Mouse (Mus musculus) liver, embryonic 14.5 days (tissue): ENCODE measurements around the gene Acsm2. TPM values are rescaled to one million over a fixed set of nuclear protein-coding genes. Genes with fewer than 3 reads are reported as not detected.
"Not testable (repeated sequence)": the region's sequence is repeated elsewhere in the genome, so short reads cannot be mapped to it uniquely, and the experiment has no call there.

Experiments used
- ATAC-seq: fragments of 200-750 bp; cut with Nextera tagmentation; 2 replicates; pipeline ENCODE4 v1.8.0; 2017; ENCODE audit warnings: moderate number of reproducible peaks, mild to moderate bottlenecking, moderate library complexity; ENCODE audit not compliant: insufficient read depth
- DNase-seq, 3 experiments: peaks; one replicate each; pipeline ENCODE4 v3.0.0-alpha.2; 2012 to 2013; ENCODE audit warnings: low read depth in 3 of 3, low spot score in 3 of 3
- H3K27ac ChIP-seq: fragments of 300-500 bp; sonication (generic); 2 replicates; pipeline ENCODE4 v1.5.1; 2014; ENCODE audit warnings: moderate library complexity, mild to moderate bottlenecking, control low read depth, inconsistent platforms
- H3K27me3 ChIP-seq: fragments of 300-500 bp; sonication (generic); 2 replicates; pipeline ENCODE4 v1.6.1; 2014; ENCODE audit warnings: mild to moderate bottlenecking, low read length, moderate library complexity; ENCODE audit not compliant: control insufficient read depth, insufficient read depth
- H3K36me3 ChIP-seq: fragments of 300-500 bp; sonication (generic); replicated peaks from 2 replicates; pipeline ENCODE4 v1.6.1; 2014; ENCODE audit warnings: low read depth; ENCODE audit not compliant: control insufficient read depth, insufficient read depth
- H3K4me1 ChIP-seq, 2 experiments: fragments of 200-500 bp in 1 of 2; fragments of 300-500 bp in 1 of 2; sonication (generic) in 1 of 2; replicated peaks; 2 replicates each; pipeline ENCODE4 v1.6.1; 2012 to 2014; ENCODE audit warnings: antibody characterized with exemption in 1 of 2, inconsistent platforms in 1 of 2, low read length in 1 of 2; ENCODE audit not compliant: control insufficient read depth in 2 of 2, insufficient read depth in 2 of 2
- H3K4me2 ChIP-seq: fragments of 300-500 bp; sonication (generic); 2 replicates; pipeline ENCODE4 v1.6.1; 2014; ENCODE audit warnings: low read depth, mild to moderate bottlenecking, control low read depth, moderate library complexity
- H3K4me3 ChIP-seq, 2 experiments: fragments of 200-500 bp in 1 of 2; fragments of 300-500 bp in 1 of 2; sonication (generic) in 1 of 2; 2 replicates each; pipeline ENCODE4 v1.5.1; 2012 to 2014; ENCODE audit warnings: low read depth in 2 of 2, low read length in 2 of 2, mild to moderate bottlenecking in 2 of 2, control low read depth in 1 of 2, inconsistent platforms in 1 of 2, moderate library complexity in 1 of 2; ENCODE audit not compliant: insufficient read depth in 1 of 2
- H3K9ac ChIP-seq: fragments of 300-500 bp; sonication (generic); replicated peaks from 2 replicates; pipeline ENCODE4 v1.6.1; 2014; ENCODE audit warnings: mild to moderate bottlenecking, control low read depth, moderate library complexity
- H3K9me3 ChIP-seq: fragments of 300-500 bp; sonication (generic); 2 replicates; pipeline ENCODE4 v1.6.1; 2016; ENCODE audit warnings: low read length, mixed read lengths; ENCODE audit not compliant: control insufficient read depth
- CTCF ChIP-seq: IDR thresholded peaks from 2 replicates; pipeline ENCODE4 v1.5.1; 2016; ENCODE audit warnings: antibody characterized with exemption, low read depth, control low read depth
- EP300 ChIP-seq: IDR thresholded peaks from 2 replicates; pipeline ENCODE4 v1.6.1; 2016; ENCODE audit warnings: antibody characterized with exemption, low read depth
- WGBS: fragments of 180-500 bp; shearing (Covaris S2); extraction: QIAGEN DNeasy Blood & Tissue Kit; methylation state at CpG from one replicate; pipeline ENCODE4 v1.1.7; 2014; ENCODE audit not compliant: insufficient replicate concordance; 5-methylcytosine and 5-hydroxymethylcytosine counted together
- polyA plus RNA-seq, 2 experiments: library from polyadenylated mRNA; depleted of rRNA in 1 of 2; stranded (reverse) in 1 of 2; unstranded in 1 of 2; fragments of >200 nt; fragmentation: Nextera tagmentation in 1 of 2; extraction: Ambion mirVana in 1 of 2; gene quantifications; 2 replicates each; pipeline versions ENCODE4 v1.2.1 to v1.2.3; 2012 to 2014

The Acsm2 gene
- polyA plus RNA-seq, 2 experiments = not detected

- ATAC-seq (no peak), DNase-seq (no peak)
- Histone ChIP-seq H3K4me2 (no peak overlapping the region), H3K9ac (no peak overlapping the region), H3K4me3 (no peak overlapping the region), H3K27ac (no peak overlapping the region), H3K36me3 (no peaks in the 10 kb centered on the region), H3K9me3 (no peaks in the 10 kb centered on the region), H3K4me1 (no peaks in the 10 kb centered on the region), H3K27me3 (no peaks in the 10 kb centered on the region)
- TF ChIP-seq EP300 (no peak), CTCF (no peak)
- WGBS = 63% methylated on average over 3 of the region's 3 CpGs
Observed at GRCm38 (mm10) chr7:119559789-119560451, 5.8 kb downstream of the Acsm2 start.

- no peak for TF ChIP-seq CTCF
- no peak for TF ChIP-seq EP300
- no peak for DNase-seq
- H3K9me3 ChIP-seq = no peaks in the 10 kb centered on the region
- 64% methylated on average over 3 of the region's 3 CpGs for WGBS
- no peak overlapping the region for H3K4me2 ChIP-seq
- no peak overlapping the region for H3K4me3 ChIP-seq
- no peaks in the 10 kb centered on the region for H3K36me3 ChIP-seq
- no peaks in the 10 kb centered on the region for H3K4me1 ChIP-seq
- H3K9ac ChIP-seq = no peak overlapping the region
- no peak for ATAC-seq
- no peaks in the 10 kb centered on the region for H3K27me3 ChIP-seq
- no peak overlapping the region for H3K27ac ChIP-seq
Observed at GRCm38 (mm10) chr7:119560452-119560835, 6.3 kb downstream of the Acsm2 start.

GRCm38 (mm10) chr7:119561441-119561840 lies 7.3 kb downstream of the Acsm2 start:
- DNase-seq = no peak
- Histone ChIP-seq H3K27ac (no peak overlapping the region), H3K4me3 (no peak overlapping the region), H3K4me2 (no peak overlapping the region), H3K9ac (no peak overlapping the region), H3K27me3 (no peaks in the 10 kb centered on the region), H3K9me3 (no peaks in the 10 kb centered on the region), H3K36me3 (no peaks in the 10 kb centered on the region), H3K4me1 (no peaks in the 10 kb centered on the region)
- no peak for ATAC-seq
- no peak for TF ChIP-seq CTCF
- no peak for TF ChIP-seq EP300
- WGBS = 26% methylated on average over 4 of the region's 4 CpGs

- not testable (repeated sequence) for DNase-seq, H3K9ac ChIP-seq, H3K27ac ChIP-seq, H3K4me3 ChIP-seq, H3K27me3 ChIP-seq, ATAC-seq, H3K4me1 ChIP-seq, H3K9me3 ChIP-seq, H3K4me2 ChIP-seq, H3K36me3 ChIP-seq
- 66% methylated on average over 2 of the region's 2 CpGs for WGBS
Observed at GRCm38 (mm10) chr7:119562476-119562875, 8.3 kb downstream of the Acsm2 start.

GRCm38 (mm10) chr7:119594530-119595107 lies 40.5 kb downstream of the Acsm2 start:
- no peak overlapping the region for H3K4me3 ChIP-seq
- no peak overlapping the region for H3K27ac ChIP-seq
- TF ChIP-seq CTCF (no peak), EP300 (no peak)
- no peak overlapping the region for H3K4me2 ChIP-seq
- H3K36me3 ChIP-seq = no peaks in the 10 kb centered on the region
- WGBS = 55% methylated on average over 3 of the region's 3 CpGs
- no peaks in the 10 kb centered on the region for H3K4me1 ChIP-seq
- no peak for ATAC-seq
- no peaks in the 10 kb centered on the region for H3K27me3 ChIP-seq
- H3K9me3 ChIP-seq = no peaks in the 10 kb centered on the region
- H3K9ac ChIP-seq = no peak overlapping the region
- no peak for DNase-seq
